8 mouse cellular contexts compared by ENCODE assay signal in genomic region chr16:33580736-33581241, GRCm38 (mm10).
DNase-seq lines count a peak whose midpoint lies in the region; ATAC-seq and TF ChIP-seq lines count a peak whose summit lies in the region.

No protein-coding gene starts in this region.

- intact Hi-C loops in gastrocnemius, postnatal 14 days (cut with DNase I; ENCODE audit: low total_unique reads): no loop called here

- H3K9me3 ChIP-seq in intestine, embryonic 14.5 days (ENCODE audit: control insufficient read depth, low read length): 0 out of 2 replicates have a peak, but pooled peaks cover 2% of the 10 kb centered on the region
- H3K9me3 ChIP-seq in liver, embryonic 15.5 days (replicated peaks): no peaks in the 10 kb centered on the region

- no peak for TF ChIP-seq POLR2A in small intestine, adult 2 months (IDR thresholded peaks at IDR 0.05; ENCODE audit: low read depth, low read length)

- H3K27ac ChIP-seq in intestine, embryonic 14.5 days (ENCODE audit: low read depth): peak overlapping the region; percentile 82
- H3K27ac ChIP-seq in liver, embryonic 15.5 days (replicated peaks): no peak overlapping the region; the same call in 1 of the 2 replicates
- peak overlapping the region; percentile 37; the same call in 1 of the 2 replicates for H3K27ac ChIP-seq in small intestine, adult 2 months (ENCODE audit: insufficient read depth, low read depth, low read length)

- 0 out of 2 replicates have a peak, but pooled peaks have one; percentile 10 for ATAC-seq in intestine, embryonic 14.5 days (replicated peaks; ENCODE audit: low FRiP score, low TSS enrichment, low read depth)
- ATAC-seq in liver, embryonic 15.5 days (ENCODE audit: insufficient read depth): peak; percentile 36
- ATAC-seq in CD4-positive, CD25-positive, alpha-beta regulatory T cell, adult 4 months: no peak

- peaks cover 35% of the 10 kb centered on the region for H3K4me1 ChIP-seq in intestine, embryonic 14.5 days (replicated peaks; ENCODE audit: control insufficient read depth, insufficient read depth, low read length)
- peaks cover 10% of the 10 kb centered on the region; the same call in 1 of the 2 replicates for H3K4me1 ChIP-seq in liver, embryonic 15.5 days (replicated peaks)
- peaks cover 8% of the 10 kb centered on the region; the same call in 1 of the 2 replicates for H3K4me1 ChIP-seq in small intestine, adult 2 months (ENCODE audit: control insufficient read depth, insufficient read depth, insufficient read length, low read length)

- no peaks in the 10 kb centered on the region for H3K36me3 ChIP-seq in intestine, embryonic 14.5 days (ENCODE audit: control insufficient read depth, insufficient read depth, low read length)
- H3K36me3 ChIP-seq in liver, embryonic 15.5 days (replicated peaks): no peaks in the 10 kb centered on the region
- no peaks in the 10 kb centered on the region for H3K36me3 ChIP-seq in small intestine, adult 2 months (ENCODE audit: control insufficient read depth, insufficient read depth, low read length)

- DNase-seq in 3134 (ENCODE audit: extremely low read depth, insufficient read length, low spot score): peak; percentile 83
- peak; percentile 65 for DNase-seq in cerebellum, adult 11-12 months
- peak; percentile 34 for DNase-seq in gastrocnemius, postnatal 14 days
- no peak for DNase-seq in intestine, embryonic 14.5 days (ENCODE audit: low spot score)
- no peak for DNase-seq in thymus, postnatal 14 days

- no peak for TF ChIP-seq CTCF in small intestine, adult 2 months (IDR thresholded peaks at IDR 0.05; ENCODE audit: extremely low read depth, insufficient read length, insufficient replicate concordance, low read depth, low read length)

- H3K4me3 ChIP-seq in intestine, embryonic 14.5 days (ENCODE audit: low read depth, low read length): no peak overlapping the region
- H3K4me3 ChIP-seq in liver, embryonic 15.5 days (replicated peaks): no peak overlapping the region
- no peak overlapping the region for H3K4me3 ChIP-seq in small intestine, adult 2 months (ENCODE audit: low read depth, low read length)

- H3K27me3 ChIP-seq in intestine, embryonic 14.5 days (replicated peaks; ENCODE audit: control insufficient read depth, insufficient read depth, low read length): no peaks in the 10 kb centered on the region
- peaks cover 27% of the 10 kb centered on the region for H3K27me3 ChIP-seq in liver, embryonic 15.5 days
- no peaks in the 10 kb centered on the region for H3K27me3 ChIP-seq in small intestine, adult 2 months (ENCODE audit: control insufficient read depth, insufficient read depth, low read length)

- no peak overlapping the region for H3K9ac ChIP-seq in intestine, embryonic 14.5 days (ENCODE audit: low read length)
- H3K9ac ChIP-seq in liver, embryonic 15.5 days: no peak overlapping the region

- H3K4me2 ChIP-seq in intestine, embryonic 14.5 days (ENCODE audit: low read length): no peak overlapping the region
- H3K4me2 ChIP-seq in liver, embryonic 15.5 days: no peak overlapping the region

Comparison
In these comparisons a context has a peak if more than half of its experiments do, and no peak if none do; other contexts are left out.
1. DNase-seq: peak in 3134 (single experiment), cerebellum, adult 11-12 months (single experiment) and gastrocnemius, postnatal 14 days (single experiment); none in intestine, embryonic 14.5 days (single experiment) and thymus, postnatal 14 days (single experiment).